Mouse (Mus musculus) adrenal gland, adult 10 weeks (tissue): ENCODE results near the gene Vmn1r64. TPM values are rescaled to one million over a fixed set of nuclear protein-coding genes. Genes with fewer than 3 reads are reported as not detected.

ENCODE experiments used
- polyA plus RNA-seq: library from polyadenylated mRNA; stranded (reverse); fragments of 350-450 nt; fragmentation: Illumina TruSeq; extraction: RNeasy Lipid Tissue Mini Kit (QIAGEN cat#74804); gene quantifications from one replicate; pipeline ENCODE4 v1.2.3, GENCODE M21; 2014; ENCODE audit warnings: low read depth, low replicate concordance

The Vmn1r64 gene
- polyA plus RNA-seq = not detected

DNA sequence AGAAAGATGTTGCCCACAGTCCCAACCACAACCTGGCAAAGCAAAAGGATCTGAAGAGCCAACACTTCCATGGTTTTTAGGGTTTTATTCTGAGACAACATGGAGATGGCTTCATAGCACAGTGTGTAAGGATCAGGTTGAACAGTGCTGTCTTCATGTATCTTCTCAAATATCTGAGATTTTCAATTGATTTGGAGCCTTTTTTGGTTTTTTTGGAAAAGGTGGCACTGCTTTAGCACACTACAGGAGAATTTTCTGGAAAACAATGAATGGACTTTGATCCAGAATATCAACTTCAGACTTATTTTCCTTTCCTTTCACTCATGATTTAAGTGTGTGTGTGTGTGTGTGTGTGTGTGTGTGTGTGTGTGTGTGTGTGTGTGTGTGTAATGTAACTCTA lies at the start of gene Vmn1r64:
TSS of gene Vmn1r64 (minus strand) at position 101 of the 400 bp plus-strand sequence.

Other genes with a start within 250 kb of the Vmn1r64 start
- not detected for gene Vmn1r62, start 210.9 kb downstream of the Vmn1r64 start, polyA plus RNA-seq
- gene Vmn1r63, start 79.1 kb downstream of the Vmn1r64 start, polyA plus RNA-seq = not detected
- gene Vmn1r65, start 126.5 kb upstream of the Vmn1r64 start, polyA plus RNA-seq = not detected
- gene Nlrp4c, start 160.6 kb upstream of the Vmn1r64 start, polyA plus RNA-seq = not detected